Mouse (Mus musculus) inflammation-experienced regulatory T-cells (primary cell): ENCODE results near the gene Cd79b. TPM values are rescaled to one million over a fixed set of nuclear protein-coding genes. Genes with fewer than 3 reads are reported as not detected.

Experiments
- polyA plus RNA-seq, 2 experiments: library from polyadenylated mRNA; unstranded; fragments of 100-300 nt; shearing (Covaris generic); gene quantifications; one replicate each; pipeline ENCODE4 v1.2.1; 2017

Cd79b gene
- 10 to 100 TPM; 34.7 to 52.4 TPM for polyA plus RNA-seq

GRCm38 (mm10) chr11:106314333-106314812 lies at the start of gene Cd79b:
Cd79b (minus strand) TSS chr11:106314762.

DNA sequence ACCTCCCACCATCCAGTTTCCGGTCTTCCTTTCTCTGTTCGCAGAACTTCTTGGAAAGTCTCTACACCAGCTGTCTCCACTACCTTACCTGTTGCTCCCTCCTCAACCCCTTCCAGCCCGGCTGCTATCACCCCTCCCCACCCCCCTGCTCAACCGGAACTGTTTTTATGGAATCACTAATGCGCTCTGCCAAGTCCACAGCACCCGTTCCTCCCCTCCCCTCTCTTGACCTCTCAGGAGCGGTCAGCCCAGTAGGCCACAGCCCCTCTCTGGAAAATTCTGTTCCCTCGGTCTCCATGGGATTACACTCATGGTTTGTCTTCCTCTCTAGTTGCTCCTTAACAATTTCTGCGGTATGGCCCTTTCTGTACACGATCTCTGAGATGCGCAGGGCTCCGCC lies 38.6 kb upstream of the Cd79b start, which contains the start of gene Scn4a:
Scn4a (minus strand) TSS at position 101 of the 400 bp plus-strand sequence.

DNA sequence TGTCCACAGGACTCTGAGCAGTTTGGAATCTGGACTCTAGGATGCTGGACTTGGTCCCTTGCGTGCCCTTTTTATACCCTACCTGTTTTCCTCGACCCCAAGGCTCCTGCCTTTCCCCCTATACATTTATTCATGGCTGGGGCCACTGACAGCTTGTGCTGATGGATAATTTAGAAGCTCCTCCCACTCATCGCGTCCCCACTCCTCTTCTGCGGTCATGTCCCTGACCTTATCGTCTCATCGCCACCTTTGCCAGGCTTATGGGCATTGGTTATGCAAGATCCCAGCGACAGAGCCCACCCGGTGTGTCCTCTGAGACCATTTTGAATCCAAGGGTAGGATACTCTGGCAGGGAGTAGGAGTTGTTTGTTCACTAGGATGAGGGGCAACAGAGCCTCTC lies 12.8 kb downstream of the Cd79b start, which contains the start of gene Gh:
Gh (minus strand) TSS at position 101 of the 400 bp plus-strand sequence.

DNA sequence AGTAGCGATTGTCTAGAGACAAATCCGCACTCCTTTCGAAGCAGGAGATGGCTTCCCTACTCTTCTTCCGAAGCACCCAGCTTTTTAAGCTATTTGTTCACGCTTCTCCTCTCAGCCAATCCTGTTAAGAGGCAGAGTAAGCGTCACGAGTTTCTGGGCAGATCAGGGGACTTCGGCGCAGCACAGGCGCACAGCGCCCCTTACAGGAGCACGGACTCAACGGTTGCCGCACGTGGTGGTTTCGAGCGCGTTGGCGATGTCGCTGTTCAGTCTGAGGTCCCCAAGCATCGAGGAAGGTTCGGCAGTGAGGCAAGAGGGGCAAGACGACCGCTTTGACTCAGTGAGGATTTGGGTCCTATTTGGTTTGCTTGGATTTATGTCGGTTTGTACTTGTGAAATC lies 38.1 kb downstream of the Cd79b start, which contains the start of gene Tcam1:
Tcam1 (plus strand) TSS at position 219 of the 400 bp plus-strand sequence.

GRCm38 (mm10) chr11:106272644-106273310 lies 41.8 kb downstream of the Cd79b start, which contains the start of gene Smarcd2:
Smarcd2 (minus strand) TSS chr11:106272972.

Other genes starting within 250 kb of the Cd79b start
- gene Taco1, start 248.7 kb downstream of the Cd79b start, polyA plus RNA-seq: 10 to 100 TPM; 14.6 to 23.5 TPM
- 100 to 1,000 TPM in 1 of 2 experiments, 10 to 100 TPM in 1; 88.9 to 117 TPM for gene Map3k3, start 230.1 kb downstream of the Cd79b start, polyA plus RNA-seq
- gene Gm10840, start 153.9 kb downstream of the Cd79b start, polyA plus RNA-seq: 1 to 10 TPM; 1.2 to 4.5 TPM
- gene Limd2, start 153.9 kb downstream of the Cd79b start, polyA plus RNA-seq: 1,000 to 10,000 TPM; 1,428 to 1,622 TPM
- gene Strada, start 112.6 kb downstream of the Cd79b start, polyA plus RNA-seq: 10 to 100 TPM; 35.2 to 44.5 TPM
- 100 to 1,000 TPM; 109 to 115 TPM for gene Ccdc47, start 98.4 kb downstream of the Cd79b start, polyA plus RNA-seq
- 100 to 1,000 TPM in 1 of 2 experiments, 10 to 100 TPM in 1; 94.5 to 104 TPM for gene Ddx42, start 97.8 kb downstream of the Cd79b start, polyA plus RNA-seq
- 10 to 100 TPM; 67.1 to 82.1 TPM for gene Ftsj3, start 58.7 kb downstream of the Cd79b start, polyA plus RNA-seq
- gene Psmc5, start 58.6 kb downstream of the Cd79b start, polyA plus RNA-seq: 100 to 1,000 TPM; 177 to 179 TPM
- gene Smarcd2, start 41.8 kb downstream of the Cd79b start, polyA plus RNA-seq: 100 to 1,000 TPM; 151 to 190 TPM
- under 1 TPM; 0.07 to 0.45 TPM for gene Tcam1, start 38.1 kb downstream of the Cd79b start, polyA plus RNA-seq
- under 1 TPM in 1 of 2 experiments, not detected in 1; 0.55 TPM for gene Gh, start 12.9 kb downstream of the Cd79b start, polyA plus RNA-seq
- under 1 TPM; 0.02 to 0.29 TPM for gene Scn4a, start 38.5 kb upstream of the Cd79b start, polyA plus RNA-seq
- under 1 TPM in 1 of 2 experiments, not detected in 1; 0.55 TPM for gene Prr29, start 50.7 kb upstream of the Cd79b start, polyA plus RNA-seq
- 100 to 1,000 TPM in 1 of 2 experiments, 10 to 100 TPM in 1; 89.2 to 139 TPM for gene Icam2, start 73.3 kb upstream of the Cd79b start, polyA plus RNA-seq
- gene Ern1, start 173.1 kb upstream of the Cd79b start, polyA plus RNA-seq: 1 to 10 TPM; 4.0 to 6.1 TPM